Mouse (Mus musculus) heart, adult 11 months (tissue): Measurements from ENCODE around the gene Atxn1l.

Experiments used
- DNase-seq: peaks from one replicate; pipeline ENCODE4 v3.0.0; 2022

Atxn1l gene

GRCm38 (mm10) chr8:109725106-109725505, 12.4 kb downstream of the Atxn1l start:
- DNase-seq: no peak

- DNase-seq: no peak
Observed at GRCm38 (mm10) chr8:109714961-109715360, 22.6 kb downstream of the Atxn1l start.

GRCm38 (mm10) chr8:109712521-109712920, 25.0 kb downstream of the Atxn1l start:
- DNase-seq: no peak

GRCm38 (mm10) chr8:109707921-109708320, 29.6 kb downstream of the Atxn1l start:
- no peak for DNase-seq

- peak; percentile 95 for DNase-seq
Observed at GRCm38 (mm10) chr8:109706874-109707237, 30.7 kb downstream of the Atxn1l start.

- peak; percentile 90 for DNase-seq
Observed at GRCm38 (mm10) chr8:109706076-109706873, 31.3 kb downstream of the Atxn1l start.

GRCm38 (mm10) chr8:109705320-109706075, 32.0 kb downstream of the Atxn1l start, which contains the start of gene Zfp821:
Gene Zfp821 (plus strand): TSS chr8:109705546.
- DNase-seq: peak; percentile 100

- peak; percentile 90 for DNase-seq
Observed at GRCm38 (mm10) chr8:109704565-109705319, 32.8 kb downstream of the Atxn1l start.

GRCm38 (mm10) chr8:109698477-109698876, 39.1 kb downstream of the Atxn1l start:
- no peak for DNase-seq

GRCm38 (mm10) chr8:109697754-109698153, 39.8 kb downstream of the Atxn1l start:
- no peak for DNase-seq

GRCm38 (mm10) chr8:109694154-109694553, 43.4 kb downstream of the Atxn1l start:
- peak; percentile 89 for DNase-seq

GRCm38 (mm10) chr8:109693146-109693900, 44.2 kb downstream of the Atxn1l start, which contains the start of gene Ist1:
Gene Ist1 (minus strand): TSS chr8:109693260.
- peak; percentile 100 for DNase-seq

- no peak for DNase-seq
Observed at GRCm38 (mm10) chr8:109692443-109693145, 44.9 kb downstream of the Atxn1l start.

GRCm38 (mm10) chr8:109691769-109692168, 45.8 kb downstream of the Atxn1l start:
- peak; percentile 88 for DNase-seq

- no peak for DNase-seq
Observed at GRCm38 (mm10) chr8:109687248-109687647, 50.3 kb downstream of the Atxn1l start.

- no peak for DNase-seq
Observed at GRCm38 (mm10) chr8:109682120-109682519, 55.4 kb downstream of the Atxn1l start.

GRCm38 (mm10) chr8:109681535-109681934, 56.0 kb downstream of the Atxn1l start:
- no peak for DNase-seq
